Mouse (Mus musculus): ENCODE measurements around the gene Des.

DNA sequence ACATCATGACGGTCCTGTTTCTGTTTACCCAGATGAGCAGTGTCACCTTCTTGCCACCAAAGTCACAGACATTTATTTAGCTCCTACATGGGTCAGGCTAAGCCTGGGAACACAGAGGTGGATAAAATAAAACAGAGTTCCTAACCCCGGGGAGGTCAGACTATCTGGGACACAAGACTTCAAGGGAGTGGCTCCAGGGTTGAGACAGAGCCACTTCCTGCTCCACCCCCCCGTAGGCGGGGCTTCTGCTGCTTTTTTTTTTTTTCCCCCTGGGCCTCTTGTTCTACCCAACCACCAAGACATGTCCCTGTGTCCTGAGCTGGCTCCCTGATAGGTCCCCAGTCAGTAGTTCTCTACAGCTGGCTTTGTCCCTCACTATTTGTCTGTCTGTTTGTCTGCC lies 1.6 kb downstream of the Des start:
- no peak for TF ChIP-seq EP300 (IDR thresholded peaks at IDR 0.05; ENCODE audit: insufficient read depth, low read depth, low read length)
- no peak for TF ChIP-seq CTCF (IDR thresholded peaks at IDR 0.05; ENCODE audit: low read depth, low read length)
- no peak for TF ChIP-seq POLR2A (IDR thresholded peaks at IDR 0.05; ENCODE audit: insufficient read depth, low read length)
